Mouse (Mus musculus) MEL (cell line): ENCODE measurements at regions not wholly inside any gene's neighbourhood (a gene's known extent, or its start where the extent isn't known, plus 50 kb on each side); places are given as distances from the start of the nearest gene placed in this dataset.

Experiments
- DNase-seq: peaks from one replicate; pipeline ENCODE4 v3.0.0; 2011; ENCODE audit warnings: low read depth, low spot score
- H3K27ac ChIP-seq: 2 replicates; pipeline ENCODE4 v1.5.1; 2012; ENCODE audit warnings: low read depth, mild to moderate bottlenecking, control low read depth, low read length, moderate library complexity; ENCODE audit not compliant: control insufficient read depth
- H3K27me3 ChIP-seq, 2 experiments: fragments of 150-350 bp in 1 of 2; sonication (generic) in 1 of 2; 2 replicates each; pipeline ENCODE4 v1.6.1; 2012; ENCODE audit warnings: low read length in 2 of 2, mild to moderate bottlenecking in 2 of 2, improper control_type of control experiment in 1 of 2, moderate library complexity in 1 of 2; ENCODE audit not compliant: insufficient read depth in 2 of 2, control insufficient read depth in 1 of 2
- H3K36me3 ChIP-seq, 2 experiments: 2 replicates each; pipeline ENCODE4 v1.6.1; 2012 to 2014; ENCODE audit warnings: low read length in 2 of 2, improper control_type of control experiment in 1 of 2, inconsistent platforms in 1 of 2, mild to moderate bottlenecking in 1 of 2; ENCODE audit not compliant: insufficient read depth in 2 of 2, control insufficient read depth in 1 of 2
- H3K4me1 ChIP-seq, 2 experiments: fragments of 150-350 bp in 1 of 2; sonication (generic) in 1 of 2; 2 replicates each; pipeline ENCODE4 v1.6.1; 2012; ENCODE audit warnings: low read length in 2 of 2, improper control_type of control experiment in 1 of 2, mild to moderate bottlenecking in 1 of 2; ENCODE audit not compliant: insufficient read depth in 2 of 2, control insufficient read depth in 1 of 2
- H3K4me3 ChIP-seq, 2 experiments: fragments of 150-350 bp in 1 of 2; sonication (generic) in 1 of 2; 2 replicates each; pipeline ENCODE4 v1.5.1; 2012; ENCODE audit warnings: low read depth in 2 of 2, low read length in 2 of 2, mild to moderate bottlenecking in 2 of 2, moderate library complexity in 2 of 2, control low read depth in 1 of 2, improper control_type of control experiment in 1 of 2; ENCODE audit not compliant: control insufficient read depth in 1 of 2, insufficient read depth in 1 of 2
- H3K79me2 ChIP-seq: 2 replicates; pipeline ENCODE4 v1.6.1; 2012; ENCODE audit warnings: mild to moderate bottlenecking, low read length, moderate library complexity; ENCODE audit not compliant: control insufficient read depth, poor library complexity, insufficient read depth
- H3K9ac ChIP-seq: 2 replicates; pipeline ENCODE4 v1.6.1; 2012; ENCODE audit warnings: low read depth, mild to moderate bottlenecking, control low read depth, low read length, moderate library complexity; ENCODE audit not compliant: control insufficient read depth, poor library complexity, severe bottlenecking
- H3K9me3 ChIP-seq: fragments of 150-350 bp; sonication (generic); replicated peaks from 2 replicates; pipeline ENCODE4 v1.6.1; 2012; ENCODE audit warnings: mild to moderate bottlenecking, low read length, improper control_type of control experiment, moderate library complexity; ENCODE audit not compliant: insufficient read depth
- BHLHE40 ChIP-seq: IDR thresholded peaks from 2 replicates; pipeline ENCODE4 v1.6.1; 2012; ENCODE audit warnings: low read depth, mild to moderate bottlenecking, inconsistent platforms, low read length, improper control_type of control experiment, borderline replicate concordance
- CHD1 ChIP-seq: IDR thresholded peaks from 2 replicates; pipeline ENCODE4 v1.6.1; 2012; ENCODE audit warnings: low read depth, mild to moderate bottlenecking, inconsistent platforms, low read length, improper control_type of control experiment
- ELF1 ChIP-seq: IDR thresholded peaks from 2 replicates; pipeline ENCODE4 v1.6.1; 2014; ENCODE audit warnings: low read depth, mild to moderate bottlenecking, inconsistent platforms, low read length, improper control_type of control experiment, moderate library complexity
- ETS1 ChIP-seq: IDR thresholded peaks from 2 replicates; pipeline ENCODE4 v1.6.1; 2012; ENCODE audit warnings: low read depth, mild to moderate bottlenecking, inconsistent platforms, low read length, improper control_type of control experiment, moderate library complexity
- GATA1 ChIP-seq: IDR thresholded peaks from 2 replicates; pipeline ENCODE4 v1.6.1; 2011; ENCODE audit warnings: low read depth, low read length, improper control_type of control experiment
- KAT2A ChIP-seq: conservative IDR thresholded peaks from 2 replicates; pipeline ENCODE4 v1.6.1; 2012; ENCODE audit warnings: low read depth, low read length, improper control_type of control experiment, inconsistent platforms
- MAX ChIP-seq: IDR thresholded peaks from 2 replicates; pipeline ENCODE4 v1.6.1; 2011; ENCODE audit warnings: low read length, improper control_type of control experiment
- MXI1 ChIP-seq: IDR thresholded peaks from 2 replicates; pipeline ENCODE4 v1.6.1; 2011; ENCODE audit warnings: mild to moderate bottlenecking, low read depth, low read length, improper control_type of control experiment
- MYB ChIP-seq: IDR thresholded peaks from 2 replicates; pipeline ENCODE4 v1.6.1; 2011; ENCODE audit warnings: mild to moderate bottlenecking, low read depth, low read length, improper control_type of control experiment
- NRF1 ChIP-seq: IDR thresholded peaks from 2 replicates; pipeline ENCODE4 v1.6.1; 2014; ENCODE audit warnings: low read depth, mild to moderate bottlenecking, inconsistent platforms, low read length, improper control_type of control experiment, moderate library complexity; ENCODE audit not compliant: poor library complexity, insufficient read depth, severe bottlenecking
- POLR2A ChIP-seq, 2 experiments: IDR thresholded peaks; 2 replicates each; pipeline ENCODE4 v1.6.1; 2011 to 2012; ENCODE audit warnings: low read length in 2 of 2, mild to moderate bottlenecking in 2 of 2, control low read depth in 1 of 2, improper control_type of control experiment in 1 of 2, low read depth in 1 of 2, moderate library complexity in 1 of 2; ENCODE audit not compliant: control insufficient read depth in 1 of 2, insufficient read depth in 1 of 2, poor library complexity in 1 of 2
- POLR2AphosphoS2 ChIP-seq: IDR thresholded peaks from 2 replicates; pipeline ENCODE4 v1.6.1; 2011; ENCODE audit warnings: low read length, improper control_type of control experiment
- RAD21 ChIP-seq: IDR thresholded peaks from 2 replicates; pipeline ENCODE4 v1.6.1; 2011; ENCODE audit warnings: mild to moderate bottlenecking, low read depth, low read length, improper control_type of control experiment
- RCOR1 ChIP-seq: IDR thresholded peaks from 2 replicates; pipeline ENCODE4 v1.6.1; 2012; ENCODE audit warnings: low read depth, mild to moderate bottlenecking, inconsistent platforms, low read length, improper control_type of control experiment
- SIN3A ChIP-seq: IDR thresholded peaks from 2 replicates; pipeline ENCODE4 v1.6.1; 2012; ENCODE audit warnings: low read length, improper control_type of control experiment, inconsistent platforms
- SMC3 ChIP-seq: IDR thresholded peaks from 2 replicates; pipeline ENCODE4 v1.6.1; 2011; ENCODE audit warnings: low read depth, low read length, improper control_type of control experiment
- TBP ChIP-seq: IDR thresholded peaks from 2 replicates; pipeline ENCODE4 v1.8.0; 2011; ENCODE audit warnings: low read depth, low read length, improper control_type of control experiment
- TCF12 ChIP-seq: IDR thresholded peaks from 2 replicates; pipeline ENCODE4 v1.6.1; 2014; ENCODE audit warnings: low read depth, mild to moderate bottlenecking, inconsistent platforms, low read length, improper control_type of control experiment, moderate library complexity
- USF2 ChIP-seq, 2 experiments: IDR thresholded peaks; 2 replicates each; pipeline ENCODE4 v1.6.1; 2011 to 2012; ENCODE audit warnings: improper control_type of control experiment in 2 of 2, low read length in 2 of 2, borderline replicate concordance in 1 of 2, inconsistent platforms in 1 of 2, low read depth in 1 of 2, mild to moderate bottlenecking in 1 of 2; ENCODE audit not compliant: insufficient read depth in 1 of 2
- ZMIZ1 ChIP-seq: IDR thresholded peaks from 2 replicates; pipeline ENCODE4 v1.6.1; 2012; ENCODE audit warnings: low read depth, mild to moderate bottlenecking, inconsistent platforms, low read length, improper control_type of control experiment, moderate library complexity
- ZNF384 ChIP-seq: IDR thresholded peaks from 2 replicates; pipeline ENCODE4 v1.6.1; 2012; ENCODE audit warnings: low read depth, mild to moderate bottlenecking, inconsistent platforms, low read length, improper control_type of control experiment

- H3K27ac ChIP-seq: no peak overlapping the region
- H3K9ac ChIP-seq: no peak overlapping the region
- H3K27me3 ChIP-seq: no peaks in the 10 kb centered on the region
- no peak overlapping the region for H3K4me3 ChIP-seq
- no peaks in the 10 kb centered on the region for H3K4me1 ChIP-seq
- TF ChIP-seq RCOR1 (no peak), ETS1 (no peak), ELF1 (no peak), NRF1 (no peak), POLR2A (IDR thresholded peaks at IDR 0.05; ENCODE audit: control insufficient read depth in 1 of 2, insufficient read depth in 1 of 2, low read depth in 1 of 2, low read length in 2 of 2, poor library complexity in 1 of 2) (no peak)
- H3K9me3 ChIP-seq: no peaks in the 10 kb centered on the region
- H3K36me3 ChIP-seq: no peaks in the 10 kb centered on the region
- DNase-seq: no peak
- H3K79me2 ChIP-seq: no peaks in the 10 kb centered on the region
Observed at GRCm38 (mm10) chr7:111395972-111396371, 313.1 kb upstream of the Eif4g2 start.

GRCm38 (mm10) chr7:111395111-111395510 is 312.3 kb upstream of the Eif4g2 start:
- Histone ChIP-seq H3K9me3 (no peaks in the 10 kb centered on the region), H3K27me3 (no peaks in the 10 kb centered on the region), H3K9ac (no peak overlapping the region), H3K36me3 (no peaks in the 10 kb centered on the region), H3K4me1 (no peaks in the 10 kb centered on the region), H3K4me3 (no peak overlapping the region), H3K27ac (no peak overlapping the region), H3K79me2 (no peaks in the 10 kb centered on the region)
- DNase-seq: no peak
- no peak for TF ChIP-seq SMC3
- TF ChIP-seq USF2 (IDR thresholded peaks at IDR 0.05; ENCODE audit: borderline replicate concordance in 1 of 2, insufficient read depth in 1 of 2, low read depth in 1 of 2, low read length in 2 of 2): no peak
- no peak for TF ChIP-seq GATA1
- TF ChIP-seq ETS1: no peak
- TF ChIP-seq TBP: no peak
- no peak for TF ChIP-seq ZNF384
- no peak for TF ChIP-seq POLR2AphosphoS2
- TF ChIP-seq CHD1: no peak
- no peak for TF ChIP-seq KAT2A
- no peak for TF ChIP-seq MYB
- TF ChIP-seq BHLHE40: no peak
- no peak for TF ChIP-seq MXI1
- TF ChIP-seq POLR2A (IDR thresholded peaks at IDR 0.05; ENCODE audit: control insufficient read depth in 1 of 2, insufficient read depth in 1 of 2, low read depth in 1 of 2, low read length in 2 of 2, poor library complexity in 1 of 2): no peak

- Histone ChIP-seq H3K9me3 (no peaks in the 10 kb centered on the region), H3K4me1 (no peaks in the 10 kb centered on the region), H3K79me2 (no peaks in the 10 kb centered on the region), H3K27me3 (no peaks in the 10 kb centered on the region), H3K4me3 (no peak overlapping the region), H3K36me3 (no peaks in the 10 kb centered on the region), H3K9ac (no peak overlapping the region), H3K27ac (no peak overlapping the region)
- no peak for DNase-seq
- no peak for TF ChIP-seq RCOR1
- no peak for TF ChIP-seq ELF1
- no peak for TF ChIP-seq TCF12
- TF ChIP-seq ZMIZ1: no peak
- TF ChIP-seq SIN3A: no peak
- TF ChIP-seq MAX: no peak
- TF ChIP-seq RAD21: no peak
Observed at GRCm38 (mm10) chr7:111393846-111394245, 311.0 kb upstream of the Eif4g2 start.
